Mouse (Mus musculus) embryonic facial prominence, embryonic 14.5 days (tissue): ENCODE measurements around the gene Rgs19. TPM values are rescaled to one million over a fixed set of nuclear protein-coding genes. Genes with fewer than 3 reads are reported as not detected.

Source experiments
- ATAC-seq: fragments of 200-750 bp; cut with Nextera tagmentation; 2 replicates; pipeline ENCODE4 v1.8.0; 2017; ENCODE audit warnings: low read depth, moderate number of reproducible peaks, moderate TSS enrichment
- DNase-seq: peaks from one replicate; pipeline ENCODE4 v3.0.0-alpha.2; 2015; ENCODE audit warnings: low spot score
- H3K27ac ChIP-seq: fragments of 300-500 bp; sonication (generic); replicated peaks from 2 replicates; pipeline ENCODE4 v1.5.1; 2014; ENCODE audit warnings: low read depth, mild to moderate bottlenecking, low read length, moderate library complexity
- H3K27me3 ChIP-seq: fragments of 300-500 bp; sonication (generic); replicated peaks from 2 replicates; pipeline ENCODE4 v1.6.1; 2014; ENCODE audit warnings: low read length; ENCODE audit not compliant: control insufficient read depth, insufficient read depth
- H3K36me3 ChIP-seq: fragments of 300-500 bp; sonication (generic); 2 replicates; pipeline ENCODE4 v1.6.1; 2014; ENCODE audit warnings: low read length, mixed read lengths; ENCODE audit not compliant: control insufficient read depth, insufficient read depth
- H3K4me1 ChIP-seq: fragments of 300-500 bp; sonication (generic); 2 replicates; pipeline ENCODE4 v1.6.1; 2014; ENCODE audit warnings: antibody characterized with exemption, low read length; ENCODE audit not compliant: control insufficient read depth, insufficient read depth
- H3K4me2 ChIP-seq: fragments of 300-500 bp; sonication (generic); 2 replicates; pipeline ENCODE4 v1.6.1; 2014; ENCODE audit warnings: low read depth, mild to moderate bottlenecking, low read length, moderate library complexity, mixed read lengths
- H3K4me3 ChIP-seq: fragments of 300-500 bp; sonication (generic); 2 replicates; pipeline ENCODE4 v1.5.1; 2014; ENCODE audit warnings: low read depth, mild to moderate bottlenecking, low read length
- H3K9ac ChIP-seq: fragments of 300-500 bp; sonication (generic); 2 replicates; pipeline ENCODE4 v1.6.1; 2014; ENCODE audit warnings: low read depth, mild to moderate bottlenecking, low read length, moderate library complexity, mixed read lengths
- H3K9me3 ChIP-seq: fragments of 300-500 bp; sonication (generic); 2 replicates; pipeline ENCODE4 v1.6.1; 2016; ENCODE audit warnings: low read length; ENCODE audit not compliant: control insufficient read depth
- WGBS: fragments of 180-500 bp; shearing (Covaris S2); extraction: QIAGEN DNeasy Blood & Tissue Kit; methylation state at CpG from one replicate; pipeline ENCODE4 v1.1.7; 2014; 5-methylcytosine and 5-hydroxymethylcytosine counted together
- polyA plus RNA-seq: library from polyadenylated mRNA; unstranded; fragments of >200 nt; fragmentation: Nextera tagmentation; extraction: Ambion mirVana; gene quantifications from 2 replicates; pipeline ENCODE4 v1.2.1, GENCODE M21; 2014

The Rgs19 gene
- polyA plus RNA-seq, 1 experiment from 2014 or later, result 82.2 TPM

GRCm38 (mm10) chr2:181691083-181691482 lies 2.7 kb downstream of the Rgs19 start:
- Histone ChIP-seq H3K27me3 (no peaks in the 10 kb centered on the region), H3K4me1 (peaks cover 9% of the 10 kb centered on the region; the same call in 1 of the 2 replicates), H3K4me2 (no peak overlapping the region), H3K9ac (no peak overlapping the region), H3K4me3 (no peak overlapping the region), H3K27ac (no peak overlapping the region), H3K36me3 (peaks cover 47% of the 10 kb centered on the region), H3K9me3 (no peaks in the 10 kb centered on the region)
- 84% methylated on average over 6 of the region's 6 CpGs for WGBS
- DNase-seq (no peak), ATAC-seq (no peak)

- Histone ChIP-seq H3K9ac (no peak overlapping the region), H3K36me3 (peaks cover 51% of the 10 kb centered on the region), H3K4me1 (peaks cover 9% of the 10 kb centered on the region; the same call in 1 of the 2 replicates), H3K27ac (no peak overlapping the region), H3K4me2 (no peak overlapping the region), H3K27me3 (no peaks in the 10 kb centered on the region), H3K4me3 (no peak overlapping the region), H3K9me3 (no peaks in the 10 kb centered on the region)
- ATAC-seq (no peak), DNase-seq (no peak)
- 90% methylated on average over 10 of the region's 10 CpGs for WGBS
These were observed 4.2 kb downstream of the Rgs19 start for GRCm38 (mm10) chr2:181689466-181690160.

- no peak for ATAC-seq
- Histone ChIP-seq H3K4me1 (peaks cover 3% of the 10 kb centered on the region; the same call in 1 of the 2 replicates), H3K9me3 (no peaks in the 10 kb centered on the region), H3K4me2 (no peak overlapping the region), H3K27ac (no peak overlapping the region), H3K4me3 (no peak overlapping the region), H3K9ac (no peak overlapping the region), H3K36me3 (peaks cover 51% of the 10 kb centered on the region), H3K27me3 (no peaks in the 10 kb centered on the region)
- 90% methylated on average over 8 of the region's 8 CpGs for WGBS
- no peak for DNase-seq
These were observed 6.2 kb downstream of the Rgs19 start for GRCm38 (mm10) chr2:181687586-181687985.

- Histone ChIP-seq H3K9me3 (no peaks in the 10 kb centered on the region), H3K27ac (no peak overlapping the region), H3K4me2 (no peak overlapping the region), H3K4me3 (no peak overlapping the region), H3K9ac (no peak overlapping the region), H3K36me3 (peaks cover 50% of the 10 kb centered on the region), H3K27me3 (no peaks in the 10 kb centered on the region), H3K4me1 (peaks cover 4% of the 10 kb centered on the region; the same call in 1 of the 2 replicates)
- no peak for DNase-seq
- 96% methylated on average over 4 of the region's 4 CpGs for WGBS
- ATAC-seq, result no peak
These were observed 8.1 kb downstream of the Rgs19 start for GRCm38 (mm10) chr2:181685686-181686085.

GRCm38 (mm10) chr2:181684713-181685112 lies 9.1 kb downstream of the Rgs19 start:
- H3K4me2 ChIP-seq, result no peak overlapping the region
- WGBS, result 81% methylated on average over 1 of the region's 1 CpGs
- no peak for ATAC-seq
- no peak overlapping the region for H3K4me3 ChIP-seq
- no peak overlapping the region for H3K9ac ChIP-seq
- H3K36me3 ChIP-seq, result peaks cover 40% of the 10 kb centered on the region
- no peak for DNase-seq
- no peak overlapping the region for H3K27ac ChIP-seq
- H3K9me3 ChIP-seq, result no peaks in the 10 kb centered on the region
- peaks cover 5% of the 10 kb centered on the region; the same call in 1 of the 2 replicates for H3K4me1 ChIP-seq
- H3K27me3 ChIP-seq, result no peaks in the 10 kb centered on the region

GRCm38 (mm10) chr2:181683381-181683780 lies 10.4 kb downstream of the Rgs19 start:
- no peak overlapping the region for H3K27ac ChIP-seq
- no peaks in the 10 kb centered on the region for H3K9me3 ChIP-seq
- no peak overlapping the region for H3K4me3 ChIP-seq
- no peaks in the 10 kb centered on the region for H3K27me3 ChIP-seq
- WGBS, result 66% methylated on average over 4 of the region's 4 CpGs
- peaks cover 5% of the 10 kb centered on the region; the same call in 1 of the 2 replicates for H3K4me1 ChIP-seq
- H3K36me3 ChIP-seq, result peaks cover 27% of the 10 kb centered on the region
- no peak for ATAC-seq
- H3K4me2 ChIP-seq, result no peak overlapping the region
- H3K9ac ChIP-seq, result no peak overlapping the region
- no peak for DNase-seq

GRCm38 (mm10) chr2:181681978-181682377 lies 11.8 kb downstream of the Rgs19 start:
- 93% methylated on average over 1 of the region's 1 CpGs for WGBS
- H3K4me3 ChIP-seq, result no peak overlapping the region

GRCm38 (mm10) chr2:181680716-181681117 lies 13.1 kb downstream of the Rgs19 start:
- Histone ChIP-seq H3K9me3 (no peaks in the 10 kb centered on the region), H3K4me3 (peak overlapping the region; percentile 77), H3K4me2 (peak overlapping the region; percentile 91), H3K27me3 (no peaks in the 10 kb centered on the region), H3K36me3 (peaks cover under 1% of the 10 kb centered on the region; the same call in 1 of the 2 replicates), H3K4me1 (peaks cover 6% of the 10 kb centered on the region; the same call in 1 of the 2 replicates), H3K27ac (no peak overlapping the region), H3K9ac (peak overlapping the region; percentile 88)
- ATAC-seq, result peak; percentile 8; the same call in 1 of the 2 replicates
- WGBS, result 22% methylated on average over 7 of the region's 7 CpGs
- DNase-seq, result no peak

More at GRCm38 (mm10) chr2:181681978-181682377, 11.8 kb downstream of the Rgs19 start:
- Histone ChIP-seq H3K9me3 (no peaks in the 10 kb centered on the region), H3K4me2 (no peak overlapping the region), H3K9ac (no peak overlapping the region), H3K27me3 (no peaks in the 10 kb centered on the region), H3K4me1 (peaks cover 5% of the 10 kb centered on the region; the same call in 1 of the 2 replicates), H3K27ac (no peak overlapping the region), H3K36me3 (peaks cover 13% of the 10 kb centered on the region)
- no peak for ATAC-seq
- no peak for DNase-seq
